Mouse (Mus musculus) cerebellum, adult 9-10 months (tissue): ENCODE measurements around the gene Gm20671.
"Not testable (repeated sequence)": the region's sequence is repeated elsewhere in the genome, so short reads cannot be mapped to it uniquely, and the experiment has no call there.

Source experiments
- DNase-seq: peaks from one replicate; pipeline ENCODE4 v3.0.0; 2022

The Gm20671 gene

DNA sequence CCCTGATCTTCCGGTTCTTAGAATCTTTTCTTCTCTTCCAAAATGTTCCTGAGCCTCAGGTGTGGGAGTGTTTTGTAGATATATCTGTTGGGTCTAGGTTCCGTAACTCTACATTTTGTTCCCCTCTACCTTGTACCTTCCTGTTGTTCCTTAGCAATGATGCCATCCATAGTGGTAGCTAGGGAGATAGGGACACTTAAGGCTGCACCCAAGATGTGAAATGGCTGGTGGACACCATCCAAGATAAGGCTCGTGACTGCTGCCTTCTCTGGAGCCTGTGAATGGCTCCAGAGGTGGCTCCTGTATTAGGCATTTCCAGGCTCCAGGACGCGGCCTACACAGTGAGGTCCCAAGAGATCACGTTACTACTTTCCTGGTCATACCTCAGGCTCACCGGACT, 98.6 kb downstream of the Gm20671 start:
- DNase-seq: no peak

DNA sequence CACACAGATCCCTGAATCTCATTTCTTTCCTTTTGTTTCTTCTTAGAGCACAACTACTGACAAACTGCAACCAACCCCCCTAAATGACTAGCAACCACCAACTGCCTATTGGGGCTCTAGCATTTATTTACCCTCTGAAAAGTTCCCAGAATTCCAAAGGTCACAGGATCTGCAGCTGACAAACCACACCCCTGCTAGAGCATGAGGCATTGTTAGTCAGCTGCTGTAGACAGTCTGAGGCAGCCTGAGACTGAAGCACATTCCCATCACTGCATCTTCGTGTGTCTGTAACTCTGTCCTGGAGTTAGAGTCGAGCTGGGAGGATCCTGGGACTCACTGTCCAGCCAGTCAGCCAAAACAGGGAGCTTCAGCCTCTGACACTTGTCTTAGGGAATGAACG, 101.5 kb downstream of the Gm20671 start:
- not testable (repeated sequence) for DNase-seq

DNA sequence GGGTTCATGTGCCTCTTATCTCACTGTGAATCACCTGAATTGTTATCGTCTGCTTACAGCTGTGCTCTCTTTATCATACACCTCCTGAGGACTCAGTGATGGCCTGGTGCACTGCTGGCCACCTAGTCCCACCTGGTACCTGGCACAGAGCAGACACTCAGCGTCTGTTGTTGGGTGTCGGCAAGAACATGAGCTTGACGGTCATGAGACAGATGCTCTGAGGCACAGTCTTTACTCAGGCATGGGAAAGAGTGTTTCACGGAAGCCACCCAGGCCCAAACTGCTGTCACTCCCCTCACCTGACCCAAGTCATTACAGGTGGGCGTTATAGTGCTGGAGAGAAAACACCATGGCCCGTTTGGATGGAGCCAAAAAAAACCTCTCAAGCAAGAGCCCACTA, 102.9 kb downstream of the Gm20671 start:
- DNase-seq: no peak

DNA sequence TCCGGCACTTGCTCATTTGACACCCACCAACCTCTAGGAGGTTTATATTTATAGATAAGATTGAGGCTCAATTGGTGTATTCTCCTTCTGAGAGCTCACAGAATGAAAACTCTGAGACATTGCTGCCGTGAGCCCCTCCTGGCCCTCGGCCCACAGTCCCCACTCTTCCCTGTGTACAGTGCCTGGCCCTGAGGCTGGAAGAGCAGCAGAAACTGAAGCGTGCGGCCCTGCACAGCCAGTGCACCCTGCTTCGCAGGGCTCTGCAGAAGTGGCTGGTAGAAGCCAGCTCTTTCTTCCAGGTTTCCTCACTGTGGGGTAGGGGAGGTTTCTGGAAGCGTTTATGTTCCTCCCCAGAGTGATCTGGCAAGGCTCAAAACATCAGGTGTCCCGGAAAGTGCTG, 104.2 kb downstream of the Gm20671 start:
- not testable (repeated sequence) for DNase-seq

DNA sequence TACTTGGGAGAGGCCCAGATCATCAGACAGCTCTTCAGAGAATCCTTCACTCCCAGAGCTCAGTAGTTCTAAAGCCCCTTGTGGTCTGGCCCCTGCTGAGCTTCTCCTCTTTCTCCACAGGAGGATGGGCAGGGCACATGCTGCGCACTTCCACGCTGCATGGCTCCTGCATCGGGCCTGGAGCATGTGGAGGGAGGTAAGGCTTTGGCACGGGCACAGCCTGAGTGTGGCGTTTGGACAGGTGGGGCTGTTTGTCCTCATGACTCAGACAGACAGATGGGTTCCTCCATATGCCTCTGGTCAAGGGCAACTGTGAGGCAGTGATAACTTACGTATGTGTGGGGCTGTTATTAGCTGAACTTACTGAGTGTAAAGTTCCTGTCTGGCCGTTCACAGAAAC, 104.6 kb downstream of the Gm20671 start:
- no peak for DNase-seq

- DNase-seq: no peak
Measured at GRCm38 (mm10) chr5:32721316-32721715, 105.6 kb downstream of the Gm20671 start.

DNA sequence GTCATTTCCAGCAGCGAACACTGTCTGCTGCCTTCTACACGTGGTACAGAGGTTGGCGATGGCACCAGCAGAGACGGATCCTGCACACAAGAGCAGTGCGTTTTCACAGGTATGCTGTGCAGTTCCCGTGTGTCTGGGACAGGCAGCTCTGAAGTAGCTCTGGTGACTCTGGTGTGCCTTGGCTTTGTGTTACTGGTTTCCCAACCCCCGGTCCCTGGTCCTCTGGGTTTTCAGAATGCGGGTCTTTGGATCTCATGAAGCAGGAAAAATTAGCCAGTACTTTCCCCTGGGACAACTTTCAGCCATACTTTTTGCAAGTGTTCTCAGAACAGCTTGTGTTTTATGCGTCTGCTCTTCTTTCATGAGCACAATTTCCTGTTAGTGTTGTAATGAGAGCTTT, 106.5 kb downstream of the Gm20671 start:
- DNase-seq: no peak

- DNase-seq: no peak
Measured at GRCm38 (mm10) chr5:32718916-32719315, 108.0 kb downstream of the Gm20671 start.

- no peak for DNase-seq
Measured at GRCm38 (mm10) chr5:32717726-32718125, 109.2 kb downstream of the Gm20671 start.

- peak; percentile 98 for DNase-seq
Measured at GRCm38 (mm10) chr5:32713703-32714467, 113.0 kb downstream of the Gm20671 start.

- DNase-seq: no peak
Measured at GRCm38 (mm10) chr5:32713042-32713702, 113.7 kb downstream of the Gm20671 start.

DNA sequence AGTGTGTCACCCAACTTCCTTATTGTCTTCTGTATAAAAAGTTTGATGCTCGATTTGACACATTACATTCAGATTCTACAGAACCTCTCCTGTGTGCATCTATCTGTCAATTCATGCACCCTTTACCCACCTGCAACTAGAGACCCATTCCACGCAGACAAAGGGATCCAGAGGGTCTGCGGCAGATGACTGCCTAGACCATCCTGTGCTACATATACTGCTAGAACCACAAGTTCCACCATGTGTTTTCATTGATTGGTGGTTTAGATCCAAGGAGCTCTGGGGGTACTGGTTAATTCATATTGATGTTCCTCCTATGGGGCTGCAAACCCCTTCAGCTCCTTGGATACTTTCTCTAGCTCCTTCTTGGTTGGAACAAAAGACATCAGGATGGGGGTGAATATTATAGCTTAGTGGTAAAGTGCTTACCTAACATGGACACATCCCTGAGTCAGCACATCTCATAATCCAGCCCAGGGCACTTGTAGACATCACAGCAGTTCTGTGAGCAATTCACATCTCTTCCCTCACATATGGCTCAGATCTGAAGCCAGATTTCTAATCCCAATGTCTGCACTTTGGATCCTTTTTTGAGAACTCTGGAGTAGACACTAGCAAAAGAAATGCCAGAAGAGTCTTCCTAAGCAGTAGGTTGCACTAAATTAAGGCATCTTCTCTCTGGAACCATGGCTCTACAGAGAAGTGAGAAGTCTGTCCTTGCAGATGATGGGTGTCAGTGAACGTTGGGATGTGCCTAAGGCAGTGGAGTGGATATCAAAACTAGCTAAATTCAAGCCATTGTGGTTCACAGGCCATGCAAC, 114.5 kb downstream of the Gm20671 start:
- no peak for DNase-seq

GRCm38 (mm10) chr5:32711485-32711884, 115.4 kb downstream of the Gm20671 start:
- DNase-seq: no peak

DNA sequence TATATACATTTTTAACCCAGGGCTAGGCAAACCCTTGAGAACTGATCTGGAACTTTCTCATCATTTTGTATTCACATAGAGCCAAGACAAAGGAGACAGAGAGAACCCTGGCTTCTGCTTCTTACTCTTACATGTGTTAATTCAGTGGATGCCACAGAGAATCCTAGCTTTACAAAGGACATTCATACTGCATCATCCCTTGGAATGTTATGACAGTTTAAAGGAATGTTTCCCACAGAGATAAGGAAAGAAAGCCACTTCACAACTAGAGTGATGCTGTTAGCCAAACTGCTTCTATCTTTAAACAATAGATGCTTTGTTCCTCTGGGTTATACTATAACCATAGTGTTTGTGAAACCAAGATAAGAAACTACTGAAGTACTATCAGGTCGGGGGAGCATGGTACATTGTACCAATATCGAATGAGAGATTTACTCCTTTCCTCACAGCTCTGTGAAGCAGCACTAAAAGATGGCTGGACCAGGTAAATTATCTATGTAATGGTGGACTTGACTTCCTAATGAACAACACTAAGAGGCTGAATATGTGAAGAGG, 120.6 kb downstream of the Gm20671 start:
- DNase-seq: no peak

GRCm38 (mm10) chr5:32697208-32697867, 129.6 kb downstream of the Gm20671 start:
- DNase-seq: no peak

DNA sequence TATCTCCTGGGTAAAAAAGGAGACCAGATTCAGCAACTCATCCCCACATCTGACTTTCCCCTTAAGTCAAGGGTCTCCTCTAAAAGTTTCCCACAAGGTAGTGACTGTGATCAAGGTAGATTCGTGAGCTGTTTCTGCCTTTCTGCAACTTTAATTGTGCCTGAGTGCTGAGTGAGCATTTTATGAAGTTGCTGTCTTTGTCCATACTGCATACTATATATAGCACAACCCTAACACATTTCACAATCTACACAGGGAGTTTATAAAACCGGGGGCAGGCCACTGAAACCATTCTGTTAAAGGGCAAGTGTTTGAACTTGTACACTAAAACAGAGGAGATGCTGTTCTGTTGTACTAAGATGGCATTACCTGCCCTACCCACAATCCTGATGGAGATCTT, 133.5 kb downstream of the Gm20671 start:
- DNase-seq: no peak
